Mouse (Mus musculus): ENCODE measurements at regions not wholly inside any gene's neighbourhood (a gene's known extent, or its start where the extent isn't known, plus 50 kb on each side); places are given as distances from the start of the nearest gene placed in this dataset.

GRCm38 (mm10) chr12:58901931-58902330, 109.9 kb downstream of the Sec23a start:
- no peak overlapping the region for H3K9ac ChIP-seq (ENCODE audit: low read depth, low read length)
- no peaks in the 10 kb centered on the region for H3K9me3 ChIP-seq (ENCODE audit: control insufficient read depth)
- no peak overlapping the region for H3K4me3 ChIP-seq (ENCODE audit: low read depth, low read length)
- ATAC-seq, result no peak
- H3K36me3 ChIP-seq (ENCODE audit: control insufficient read depth, insufficient read depth), result no peaks in the 10 kb centered on the region
- no peaks in the 10 kb centered on the region for H3K4me1 ChIP-seq (replicated peaks; ENCODE audit: control insufficient read depth, insufficient read depth, low read length)
- TF ChIP-seq CTCF (IDR thresholded peaks at IDR 0.05; ENCODE audit: low read depth), result no peak
- H3K27ac ChIP-seq (ENCODE audit: low read depth, low read length), result no peak overlapping the region
- WGBS, result 70% methylated on average over 3 of the region's 3 CpGs
- no peak overlapping the region for H3K4me2 ChIP-seq (replicated peaks; ENCODE audit: low read depth)
- no peaks in the 10 kb centered on the region for H3K27me3 ChIP-seq (replicated peaks; ENCODE audit: control insufficient read depth, insufficient read depth, low read length)

DNA sequence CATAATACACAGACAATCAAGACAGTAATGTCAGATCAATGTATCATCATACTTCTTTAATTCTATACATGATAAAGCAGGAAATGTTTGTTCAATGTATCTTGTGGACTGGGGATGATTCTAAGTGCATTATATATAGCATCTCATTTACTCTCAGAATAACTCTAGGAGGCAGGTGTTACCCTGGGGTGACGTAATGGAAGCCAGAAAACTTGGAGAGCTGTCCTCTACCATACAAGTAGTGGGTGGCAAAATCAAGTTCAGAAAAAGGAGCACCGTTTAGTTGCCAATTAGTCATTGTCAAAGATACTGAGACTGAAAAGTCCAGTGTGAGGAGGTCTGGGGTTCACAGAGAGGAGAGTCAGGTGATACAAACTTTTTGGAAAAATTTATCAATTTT, 136.0 kb downstream of the Sec23a start:
- WGBS, result 83% methylated on average over 2 of the region's 2 CpGs
- no peak for ATAC-seq

DNA sequence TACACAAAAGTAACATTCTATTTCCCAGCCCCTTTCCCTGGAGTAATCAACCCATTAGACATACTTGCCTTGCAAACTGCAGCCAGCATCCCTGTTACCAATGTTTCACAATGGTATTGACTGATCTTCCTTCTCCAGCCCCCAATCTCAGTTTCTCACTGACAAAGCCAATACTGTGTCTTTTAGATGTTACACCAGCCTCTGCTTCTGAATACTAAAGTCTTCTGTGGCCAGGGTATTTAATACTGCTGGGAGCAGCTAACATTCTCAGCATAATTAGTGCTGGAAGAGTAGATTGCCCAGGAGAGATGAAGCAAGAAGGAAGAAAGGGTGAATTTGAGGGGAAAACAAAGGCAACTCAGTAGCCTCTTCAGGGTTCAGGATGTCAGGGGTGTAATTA, 139.4 kb downstream of the Sec23a start:
- Histone ChIP-seq H3K4me1 (replicated peaks; ENCODE audit: control insufficient read depth, insufficient read depth, low read length) (no peaks in the 10 kb centered on the region), H3K9ac (ENCODE audit: low read depth, low read length) (no peak overlapping the region), H3K27me3 (replicated peaks; ENCODE audit: control insufficient read depth, insufficient read depth, low read length) (no peaks in the 10 kb centered on the region), H3K27ac (ENCODE audit: low read depth, low read length) (no peak overlapping the region), H3K9me3 (ENCODE audit: control insufficient read depth) (no peaks in the 10 kb centered on the region), H3K36me3 (ENCODE audit: control insufficient read depth, insufficient read depth) (no peaks in the 10 kb centered on the region), H3K4me3 (ENCODE audit: low read depth, low read length) (no peak overlapping the region), H3K4me2 (replicated peaks; ENCODE audit: low read depth) (no peak overlapping the region)
- ATAC-seq, result no peak
- no peak for TF ChIP-seq CTCF (IDR thresholded peaks at IDR 0.05; ENCODE audit: low read depth)

More for the DNA sequence above, 136.0 kb downstream of the Sec23a start:
- Histone ChIP-seq H3K9ac (ENCODE audit: low read depth, low read length) (no peak overlapping the region), H3K4me3 (ENCODE audit: low read depth, low read length) (no peak overlapping the region), H3K27ac (ENCODE audit: low read depth, low read length) (no peak overlapping the region), H3K9me3 (ENCODE audit: control insufficient read depth) (no peaks in the 10 kb centered on the region), H3K27me3 (replicated peaks; ENCODE audit: control insufficient read depth, insufficient read depth, low read length) (no peaks in the 10 kb centered on the region), H3K4me2 (replicated peaks; ENCODE audit: low read depth) (no peak overlapping the region), H3K36me3 (ENCODE audit: control insufficient read depth, insufficient read depth) (no peaks in the 10 kb centered on the region), H3K4me1 (replicated peaks; ENCODE audit: control insufficient read depth, insufficient read depth, low read length) (no peaks in the 10 kb centered on the region)
- TF ChIP-seq CTCF (IDR thresholded peaks at IDR 0.05; ENCODE audit: low read depth), result no peak

- H3K9me3 ChIP-seq (ENCODE audit: control insufficient read depth), result no peaks in the 10 kb centered on the region
- WGBS, result 70% methylated on average over 2 of the region's 2 CpGs
- H3K27me3 ChIP-seq (replicated peaks; ENCODE audit: control insufficient read depth, insufficient read depth, low read length), result no peaks in the 10 kb centered on the region
- no peak overlapping the region for H3K27ac ChIP-seq (ENCODE audit: low read depth, low read length)
- no peaks in the 10 kb centered on the region for H3K36me3 ChIP-seq (ENCODE audit: control insufficient read depth, insufficient read depth)
- H3K9ac ChIP-seq (ENCODE audit: low read depth, low read length), result no peak overlapping the region
- no peak overlapping the region for H3K4me3 ChIP-seq (ENCODE audit: low read depth, low read length)
- no peaks in the 10 kb centered on the region for H3K4me1 ChIP-seq (replicated peaks; ENCODE audit: control insufficient read depth, insufficient read depth, low read length)
- TF ChIP-seq CTCF (IDR thresholded peaks at IDR 0.05; ENCODE audit: low read depth), result no peak
- no peak overlapping the region for H3K4me2 ChIP-seq (replicated peaks; ENCODE audit: low read depth)
- ATAC-seq, result no peak
Measured at GRCm38 (mm10) chr12:58856498-58856897, 155.3 kb downstream of the Sec23a start.

DNA sequence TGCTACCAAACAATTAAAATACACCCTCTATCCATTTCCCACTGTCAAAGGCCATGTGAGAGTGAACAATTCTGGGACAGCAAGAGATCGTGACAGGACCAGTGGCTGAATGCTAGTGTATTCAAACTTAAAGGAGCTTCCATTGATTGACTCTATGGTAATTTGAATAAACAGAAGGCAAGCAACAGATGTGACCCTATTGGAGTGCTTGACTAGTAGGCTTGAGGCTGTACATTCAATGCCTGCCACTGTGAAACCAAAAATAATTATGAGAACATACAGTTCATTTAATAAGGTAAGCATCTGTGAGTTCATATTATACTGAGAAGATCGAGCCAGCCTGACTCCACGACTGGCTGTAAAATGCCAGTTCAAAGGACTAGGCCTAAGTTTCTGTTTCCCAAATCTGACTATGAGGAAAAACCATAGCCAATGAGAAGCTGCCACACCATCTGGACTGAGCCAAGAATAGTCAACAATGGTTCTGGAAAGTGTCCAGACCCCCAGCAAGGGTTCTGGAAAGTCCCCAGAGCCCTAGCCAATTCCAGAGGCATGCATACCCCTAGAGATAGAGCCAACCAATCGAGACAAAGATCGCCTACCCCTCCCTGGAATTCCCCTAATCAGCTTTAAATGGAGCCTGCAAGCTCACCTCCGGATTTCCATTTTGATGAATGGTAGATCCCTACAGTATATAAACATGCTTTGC, 160.0 kb downstream of the Sec23a start:
- no peaks in the 10 kb centered on the region for H3K9me3 ChIP-seq (ENCODE audit: control insufficient read depth)
- no peaks in the 10 kb centered on the region for H3K4me1 ChIP-seq (replicated peaks; ENCODE audit: control insufficient read depth, insufficient read depth, low read length)
- no peak overlapping the region for H3K27ac ChIP-seq (ENCODE audit: low read depth, low read length)
- no peak overlapping the region for H3K4me3 ChIP-seq (ENCODE audit: low read depth, low read length)
- H3K4me2 ChIP-seq (replicated peaks; ENCODE audit: low read depth), result no peak overlapping the region
- ATAC-seq, result no peak
- no peak for TF ChIP-seq CTCF (IDR thresholded peaks at IDR 0.05; ENCODE audit: low read depth)
- H3K9ac ChIP-seq (ENCODE audit: low read depth, low read length), result no peak overlapping the region
- H3K36me3 ChIP-seq (ENCODE audit: control insufficient read depth, insufficient read depth), result no peaks in the 10 kb centered on the region
- WGBS, result 70% methylated on average over 6 of the region's 6 CpGs
- no peaks in the 10 kb centered on the region for H3K27me3 ChIP-seq (replicated peaks; ENCODE audit: control insufficient read depth, insufficient read depth, low read length)

DNA sequence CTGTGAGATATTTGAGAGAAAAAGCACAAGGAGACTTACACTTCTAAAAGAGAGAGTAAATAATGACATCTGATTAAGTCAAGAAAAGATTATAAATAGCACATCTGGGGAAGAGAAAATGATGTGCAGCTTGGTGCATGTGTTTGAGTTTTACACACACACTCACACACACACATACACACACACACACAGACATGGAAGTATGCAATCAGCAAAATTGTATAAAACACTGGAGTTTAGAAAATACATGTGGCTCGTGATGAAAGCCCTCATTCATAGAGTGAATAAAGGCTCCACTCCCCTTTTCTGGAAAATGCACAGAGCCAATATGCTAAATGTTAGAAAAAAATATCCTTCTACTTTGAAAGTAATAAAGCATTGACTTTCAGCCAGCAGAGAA, 182.2 kb downstream of the Sec23a start:
- H3K36me3 ChIP-seq (ENCODE audit: control insufficient read depth, insufficient read depth), result no peaks in the 10 kb centered on the region
- no peak for TF ChIP-seq CTCF (IDR thresholded peaks at IDR 0.05; ENCODE audit: low read depth)
- H3K9me3 ChIP-seq (ENCODE audit: control insufficient read depth), result no peaks in the 10 kb centered on the region
- H3K4me2 ChIP-seq (replicated peaks; ENCODE audit: low read depth), result no peak overlapping the region
- H3K4me1 ChIP-seq (replicated peaks; ENCODE audit: control insufficient read depth, insufficient read depth, low read length), result no peaks in the 10 kb centered on the region
- no peak overlapping the region for H3K9ac ChIP-seq (ENCODE audit: low read depth, low read length)
- 57% methylated on average over 1 of the region's 1 CpGs for WGBS
- no peak overlapping the region for H3K27ac ChIP-seq (ENCODE audit: low read depth, low read length)
- H3K27me3 ChIP-seq (replicated peaks; ENCODE audit: control insufficient read depth, insufficient read depth, low read length), result no peaks in the 10 kb centered on the region
- no peak overlapping the region for H3K4me3 ChIP-seq (ENCODE audit: low read depth, low read length)
- ATAC-seq, result no peak

- no peaks in the 10 kb centered on the region for H3K27me3 ChIP-seq (replicated peaks; ENCODE audit: control insufficient read depth, insufficient read depth, low read length)
- no peak for TF ChIP-seq CTCF (IDR thresholded peaks at IDR 0.05; ENCODE audit: low read depth)
Measured at GRCm38 (mm10) chr12:58827864-58828263, 184.0 kb downstream of the Sec23a start.

More at GRCm38 (mm10) chr12:58827864-58828263, 184.0 kb downstream of the Sec23a start:
- no peaks in the 10 kb centered on the region for H3K4me1 ChIP-seq (replicated peaks; ENCODE audit: control insufficient read depth, insufficient read depth, low read length)
- H3K27ac ChIP-seq (ENCODE audit: low read depth, low read length), result no peak overlapping the region
- H3K4me3 ChIP-seq (ENCODE audit: low read depth, low read length), result no peak overlapping the region
- ATAC-seq, result 0 out of 2 replicates have a peak, but pooled peaks have one; percentile 36
- no peak overlapping the region for H3K9ac ChIP-seq (ENCODE audit: low read depth, low read length)
- H3K36me3 ChIP-seq (ENCODE audit: control insufficient read depth, insufficient read depth), result no peaks in the 10 kb centered on the region
- H3K4me2 ChIP-seq (replicated peaks; ENCODE audit: low read depth), result no peak overlapping the region
- H3K9me3 ChIP-seq (ENCODE audit: control insufficient read depth), result no peaks in the 10 kb centered on the region
